Mouse (Mus musculus) megakaryocyte, embryonic 14.5 days (primary cell): ENCODE results near the gene Krt7.

ENCODE experiments used
- FLI1 ChIP-seq: IDR thresholded peaks from 2 replicates; pipeline ENCODE4 v1.6.1; 2012; ENCODE audit warnings: low read length, inconsistent platforms, mixed read lengths
- GATA1 ChIP-seq: IDR thresholded peaks from 3 replicates; pipeline ENCODE4 v1.6.1; 2012; ENCODE audit warnings: mixed read lengths, low read length, inconsistent platforms, borderline replicate concordance

DNA sequence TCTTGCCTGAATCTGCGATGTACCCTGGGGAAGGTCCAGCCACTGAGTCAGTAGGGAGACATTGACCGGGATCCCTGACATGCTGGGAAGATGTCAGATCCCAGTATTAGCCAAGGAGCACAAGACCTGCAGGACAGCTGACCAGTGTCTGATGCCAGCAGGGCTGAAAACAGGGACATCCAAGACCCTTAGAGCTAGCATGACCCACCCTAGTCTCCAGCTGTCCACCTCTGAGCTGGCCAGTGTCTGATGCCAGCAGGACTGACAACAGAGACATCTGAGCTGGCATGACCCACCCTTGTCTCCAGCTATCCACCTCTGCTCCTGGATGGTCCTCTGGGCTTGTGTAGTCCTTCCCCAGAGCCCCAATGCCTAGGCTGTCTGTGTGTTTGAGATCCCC lies 43.9 kb upstream of the Krt7 start:
- TF ChIP-seq GATA1 (no peak), FLI1 (no peak)
